ENCODE assay signal across 27 mouse cellular contexts in genomic region chr8:63529763-63530558, GRCm38 (mm10).
A peak's percentile ranks its signal among the peaks of the same experiment; 100 is the strongest.
DNase-seq lines count a peak whose midpoint lies in the region; ATAC-seq lines count a peak whose summit lies in the region.
"Had no signal": no experiment of that assay in that cellular context is flagged by ENCODE, and none has a peak within 500 bp of the region (broad histone marks: within the 10 kb centered on the region; RNA-seq: fewer than 3 reads in every experiment).

No protein-coding gene starts in this region.

- DNase-seq in embryo, embryonic 10 days (ENCODE audit: low spot score): peak; percentile 13
- no peak for DNase-seq in embryo, embryonic 9.5 days (ENCODE audit: extremely low spot score)
- peak; percentile 15 for DNase-seq in embryo, embryonic 11 days
- DNase-seq in layer of hippocampus, postnatal 10 days (ENCODE audit: low spot score in 2 of 2): no peak
- no peak for DNase-seq in ovary, adult 18-20 months (ENCODE audit: low spot score)
- DNase-seq: adrenal gland, postnatal 36 days; cerebellum, adult 11 months; cerebellum, adult 9-11 months; gastrocnemius, postnatal 14 days; heart, adult 18-20 months; kidney, adult 2 months; kidney, postnatal 10 days; layer of hippocampus, postnatal 36 days; liver, postnatal 0 days; thymus, adult 18-20 months; thymus, postnatal 36 days had no signal

- WGBS in hindbrain, embryonic 15.5 days: 58% methylated on average over 6 of the region's 6 CpGs
- WGBS in midbrain, embryonic 16.5 days: 52% methylated on average over 6 of the region's 6 CpGs

- H3K4me3 ChIP-seq in hindbrain, embryonic 15.5 days: no peak overlapping the region
- no peak overlapping the region for H3K4me3 ChIP-seq in midbrain, embryonic 16.5 days (ENCODE audit: low read depth, low read length)
- H3K4me3 ChIP-seq: embryonic facial prominence, embryonic 15.5 days; heart, embryonic 13.5 days; limb, embryonic 12.5 days; neural tube, embryonic 15.5 days had no signal

- H3K9me3 ChIP-seq in hindbrain, embryonic 15.5 days: no peaks in the 10 kb centered on the region
- no peaks in the 10 kb centered on the region for H3K9me3 ChIP-seq in midbrain, embryonic 16.5 days (replicated peaks; ENCODE audit: control insufficient read depth, low read length, poor library complexity, severe bottlenecking)
- H3K9me3 ChIP-seq: embryonic facial prominence, embryonic 15.5 days; heart, embryonic 13.5 days; limb, embryonic 12.5 days; neural tube, embryonic 15.5 days had no signal

- H3K4me2 ChIP-seq in hindbrain, embryonic 15.5 days: no peak overlapping the region
- H3K4me2 ChIP-seq in midbrain, embryonic 16.5 days (ENCODE audit: low read length): no peak overlapping the region
- H3K4me2 ChIP-seq: embryonic facial prominence, embryonic 15.5 days; heart, embryonic 13.5 days; limb, embryonic 12.5 days; liver, embryonic 11.5 days; neural tube, embryonic 15.5 days had no signal

- no peaks in the 10 kb centered on the region for H3K36me3 ChIP-seq in hindbrain, embryonic 15.5 days
- H3K36me3 ChIP-seq in midbrain, embryonic 16.5 days (ENCODE audit: control insufficient read depth, insufficient read depth, low read length): no peaks in the 10 kb centered on the region
- H3K36me3 ChIP-seq: embryonic facial prominence, embryonic 15.5 days; heart, embryonic 13.5 days; limb, embryonic 12.5 days; neural tube, embryonic 15.5 days had no signal

- no peak overlapping the region for H3K27ac ChIP-seq in hindbrain, embryonic 15.5 days (replicated peaks)
- no peak overlapping the region for H3K27ac ChIP-seq in midbrain, embryonic 16.5 days (ENCODE audit: low read length)
- H3K27ac ChIP-seq: embryonic facial prominence, embryonic 15.5 days; heart, embryonic 13.5 days; limb, embryonic 12.5 days; macrophage; neural tube, embryonic 15.5 days had no signal

- H3K4me1 ChIP-seq in hindbrain, embryonic 15.5 days (replicated peaks): no peaks in the 10 kb centered on the region
- H3K4me1 ChIP-seq in midbrain, embryonic 16.5 days (ENCODE audit: control insufficient read depth, insufficient read depth, low read length): no peaks in the 10 kb centered on the region
- H3K4me1 ChIP-seq: embryonic facial prominence, embryonic 15.5 days; heart, embryonic 13.5 days; limb, embryonic 12.5 days; neural tube, embryonic 15.5 days had no signal

- H3K9ac ChIP-seq in hindbrain, embryonic 15.5 days: no peak overlapping the region
- H3K9ac ChIP-seq in midbrain, embryonic 16.5 days (ENCODE audit: low read depth, low read length): no peak overlapping the region
- H3K9ac ChIP-seq: embryonic facial prominence, embryonic 15.5 days; heart, embryonic 13.5 days; limb, embryonic 12.5 days; liver, postnatal 0 days; neural tube, embryonic 15.5 days had no signal

- ATAC-seq in hindbrain, embryonic 15.5 days (ENCODE audit: low FRiP score, low read depth): peak; percentile 72; the same call in 1 of the 2 replicates
- ATAC-seq in midbrain, embryonic 16.5 days: 0 out of 2 replicates have a peak, but pooled peaks have one; percentile 56
- ATAC-seq: forebrain, embryonic 16.5 days; inflammation-experienced regulatory T-cells, adult 6 months; liver, postnatal 0 days; lung, postnatal 0 days had no signal

- H3K27me3 ChIP-seq in hindbrain, embryonic 15.5 days: no peaks in the 10 kb centered on the region
- no peaks in the 10 kb centered on the region; the same call in 1 of the 2 replicates for H3K27me3 ChIP-seq in midbrain, embryonic 16.5 days (ENCODE audit: control insufficient read depth, insufficient read depth, low read depth, low read length)
- H3K27me3 ChIP-seq: embryonic facial prominence, embryonic 15.5 days; heart, embryonic 13.5 days; limb, embryonic 12.5 days; neural tube, embryonic 15.5 days had no signal

Comparison
In these comparisons a context has a peak if more than half of its experiments do, and no peak if none do; other contexts are left out.
1. DNase-seq: peak in embryo, embryonic 10 days (single experiment) and embryo, embryonic 11 days (single experiment); none in embryo, embryonic 9.5 days (single experiment), layer of hippocampus, postnatal 10 days (0 of 2) and ovary, adult 18-20 months (single experiment).